Mouse (Mus musculus) stomach, embryonic 14.5 days (tissue): ENCODE results near the gene Eef1e1. TPM values are rescaled to one million over a fixed set of nuclear protein-coding genes. Genes with fewer than 3 reads are reported as not detected.

ENCODE experiments used
- ATAC-seq: fragments of 200-750 bp; cut with Nextera tagmentation; 2 replicates; pipeline ENCODE4 v1.8.0; 2017; ENCODE audit warnings: low read depth, moderate TSS enrichment; ENCODE audit not compliant: insufficient number of reproducible peaks, insufficient read depth, low FRiP score
- H3K27ac ChIP-seq: fragments of 300-500 bp; sonication (generic); 2 replicates; pipeline ENCODE4 v1.5.1; 2014; ENCODE audit warnings: mild to moderate bottlenecking, low read length, moderate library complexity, mixed read lengths
- H3K27me3 ChIP-seq: fragments of 300-500 bp; sonication (generic); 2 replicates; pipeline ENCODE4 v1.6.1; 2014; ENCODE audit warnings: low read length, control low read depth, mixed read lengths; ENCODE audit not compliant: control insufficient read depth, insufficient read depth
- H3K36me3 ChIP-seq: fragments of 300-500 bp; sonication (generic); 2 replicates; pipeline ENCODE4 v1.6.1; 2014; ENCODE audit warnings: mild to moderate bottlenecking, control low read depth, low read length, moderate library complexity, mixed read lengths; ENCODE audit not compliant: control insufficient read depth, insufficient read depth
- H3K4me1 ChIP-seq: fragments of 300-500 bp; sonication (generic); 2 replicates; pipeline ENCODE4 v1.6.1; 2014; ENCODE audit warnings: low read length, control low read depth, mixed read lengths; ENCODE audit not compliant: control insufficient read depth, insufficient read depth
- H3K4me2 ChIP-seq: fragments of 300-500 bp; sonication (generic); replicated peaks from 2 replicates; pipeline ENCODE4 v1.6.1; 2014; ENCODE audit warnings: low read depth, low read length, control low read depth
- H3K4me3 ChIP-seq: fragments of 300-500 bp; sonication (generic); 2 replicates; pipeline ENCODE4 v1.5.1; 2014; ENCODE audit warnings: low read depth, low read length, control low read depth
- H3K9ac ChIP-seq: fragments of 300-500 bp; sonication (generic); replicated peaks from 2 replicates; pipeline ENCODE4 v1.6.1; 2014; ENCODE audit warnings: low read depth, mild to moderate bottlenecking, control low read depth, low read length, moderate library complexity, mixed read lengths
- H3K9me3 ChIP-seq: fragments of 300-500 bp; sonication (generic); 2 replicates; pipeline ENCODE4 v1.6.1; 2016; ENCODE audit warnings: low read depth, low read length, control low read depth; ENCODE audit not compliant: control insufficient read depth
- WGBS: fragments of 180-500 bp; shearing (Covaris S2); extraction: QIAGEN DNeasy Blood & Tissue Kit; methylation state at CpG from one replicate; pipeline ENCODE4 v1.1.7; 2014; 5-methylcytosine and 5-hydroxymethylcytosine counted together
- polyA plus RNA-seq: library from polyadenylated mRNA; unstranded; fragments of >200 nt; fragmentation: Nextera tagmentation; extraction: Ambion mirVana; gene quantifications from 2 replicates; pipeline ENCODE4 v1.2.1, GENCODE M21; 2014

Eef1e1 gene
- polyA plus RNA-seq, 1 experiment from 2014 or later, result 46.4 TPM

DNA sequence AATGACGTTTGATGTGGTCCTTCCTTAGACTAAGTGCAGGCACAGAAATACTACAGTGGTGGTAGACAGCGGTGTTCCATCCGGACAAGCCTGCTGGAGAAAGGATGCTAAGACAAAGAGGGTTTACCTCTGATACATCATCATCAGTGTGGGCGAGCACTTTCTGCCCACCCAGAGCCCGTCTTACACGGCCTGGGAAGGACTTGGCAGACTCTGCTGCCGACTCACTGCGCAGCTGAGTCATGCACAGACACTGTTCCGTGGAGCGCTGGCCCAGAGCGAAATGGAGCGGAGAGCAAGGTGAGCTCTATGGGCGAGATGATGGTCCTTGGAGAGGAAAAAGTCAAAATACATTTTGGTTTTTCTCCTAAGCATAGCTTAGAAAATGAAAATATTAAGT lies 55.9 kb downstream of the Eef1e1 start:
- no peaks in the 10 kb centered on the region for H3K36me3 ChIP-seq
- H3K4me1 ChIP-seq, result peaks cover 10% of the 10 kb centered on the region; the same call in 1 of the 2 replicates
- H3K4me2 ChIP-seq, result no peak overlapping the region
- 76% methylated on average over 13 of the region's 13 CpGs for WGBS
- H3K4me3 ChIP-seq, result no peak overlapping the region
- H3K27ac ChIP-seq, result no peak overlapping the region
- H3K9me3 ChIP-seq, result no peaks in the 10 kb centered on the region
- no peaks in the 10 kb centered on the region for H3K27me3 ChIP-seq
- H3K9ac ChIP-seq, result no peak overlapping the region
- no peak for ATAC-seq

GRCm38 (mm10) chr13:38602243-38602832 lies 56.5 kb downstream of the Eef1e1 start:
- Histone ChIP-seq H3K36me3 (no peaks in the 10 kb centered on the region), H3K27ac (no peak overlapping the region), H3K4me1 (peaks cover 10% of the 10 kb centered on the region; the same call in 1 of the 2 replicates), H3K27me3 (no peaks in the 10 kb centered on the region), H3K4me2 (no peak overlapping the region), H3K9ac (no peak overlapping the region), H3K4me3 (no peak overlapping the region), H3K9me3 (no peaks in the 10 kb centered on the region)
- WGBS, result 39% methylated on average over 17 of the region's 17 CpGs
- ATAC-seq, result no peak

GRCm38 (mm10) chr13:38600811-38601210 lies 58.0 kb downstream of the Eef1e1 start:
- no peak overlapping the region for H3K27ac ChIP-seq
- no peak for ATAC-seq
- no peaks in the 10 kb centered on the region for H3K9me3 ChIP-seq
- no peaks in the 10 kb centered on the region for H3K27me3 ChIP-seq
- peaks cover 10% of the 10 kb centered on the region; the same call in 1 of the 2 replicates for H3K4me1 ChIP-seq
- no peak overlapping the region for H3K9ac ChIP-seq
- no peaks in the 10 kb centered on the region for H3K36me3 ChIP-seq
- WGBS, result 87% methylated on average over 11 of the region's 11 CpGs
- H3K4me3 ChIP-seq, result no peak overlapping the region
- H3K4me2 ChIP-seq, result no peak overlapping the region

DNA sequence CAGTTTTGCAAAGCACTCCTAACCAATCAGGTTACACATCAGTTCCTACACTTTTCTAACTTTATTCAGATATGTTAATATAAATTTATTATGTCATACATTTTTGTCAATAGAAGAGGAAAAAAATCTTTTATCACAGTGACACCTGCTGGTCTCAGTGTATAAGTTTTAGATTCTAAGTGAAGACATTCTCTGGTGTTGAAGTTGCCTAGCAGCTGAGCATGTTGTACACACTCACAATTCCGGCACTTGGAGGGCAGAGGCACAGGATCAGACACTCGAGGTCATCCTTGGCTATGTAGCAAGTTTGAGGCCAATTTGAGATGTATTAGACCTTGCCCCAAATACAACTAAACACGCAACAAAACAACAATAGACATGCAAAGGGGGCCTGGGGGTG lies 61.8 kb downstream of the Eef1e1 start:
- Histone ChIP-seq H3K9ac (no peak overlapping the region), H3K4me3 (no peak overlapping the region), H3K36me3 (no peaks in the 10 kb centered on the region), H3K4me2 (no peak overlapping the region), H3K4me1 (peaks cover under 1% of the 10 kb centered on the region; the same call in 1 of the 2 replicates), H3K27ac (no peak overlapping the region), H3K27me3 (no peaks in the 10 kb centered on the region), H3K9me3 (no peaks in the 10 kb centered on the region)
- no peak for ATAC-seq
- 65% methylated on average over 3 of the region's 3 CpGs for WGBS

DNA sequence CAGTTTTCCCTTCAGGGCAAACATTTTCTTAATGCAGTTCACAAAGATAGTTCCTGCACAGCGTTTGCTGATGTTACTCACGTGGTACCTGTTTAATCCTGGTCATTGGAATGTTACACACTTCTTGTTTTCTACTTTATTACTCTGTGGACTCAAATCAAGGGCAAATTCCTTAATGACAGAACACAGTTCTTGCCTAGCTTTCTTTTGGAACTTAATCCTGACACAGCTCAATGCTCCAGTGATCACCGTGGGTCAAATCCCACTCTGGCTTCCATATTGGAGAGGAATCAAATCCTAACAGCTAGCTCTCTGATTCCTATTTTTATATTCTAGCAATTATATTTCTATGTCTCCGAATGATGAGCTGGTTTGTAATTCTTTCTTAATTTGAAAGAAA lies 62.4 kb downstream of the Eef1e1 start:
- Histone ChIP-seq H3K4me2 (no peak overlapping the region), H3K27me3 (no peaks in the 10 kb centered on the region), H3K9me3 (no peaks in the 10 kb centered on the region), H3K27ac (no peak overlapping the region), H3K9ac (no peak overlapping the region), H3K4me1 (no peaks in the 10 kb centered on the region), H3K4me3 (no peak overlapping the region), H3K36me3 (no peaks in the 10 kb centered on the region)
- 81% methylated on average over 4 of the region's 4 CpGs for WGBS
- ATAC-seq, result no peak

Other genes starting within 250 kb of the Eef1e1 start
- gene Txndc5, start 130.2 kb downstream of the Eef1e1 start, polyA plus RNA-seq, result 237 and 263 TPM in 2 replicates
- 16.1 and 17.7 TPM in 2 replicates for gene Bloc1s5, start 23.9 kb downstream of the Eef1e1 start, polyA plus RNA-seq